Mouse (Mus musculus): ENCODE results near the gene Rps6ka1.
"Not testable (repeated sequence)": the region's sequence is repeated elsewhere in the genome, so short reads cannot be mapped to it uniquely, and the experiment has no call there.

DNA sequence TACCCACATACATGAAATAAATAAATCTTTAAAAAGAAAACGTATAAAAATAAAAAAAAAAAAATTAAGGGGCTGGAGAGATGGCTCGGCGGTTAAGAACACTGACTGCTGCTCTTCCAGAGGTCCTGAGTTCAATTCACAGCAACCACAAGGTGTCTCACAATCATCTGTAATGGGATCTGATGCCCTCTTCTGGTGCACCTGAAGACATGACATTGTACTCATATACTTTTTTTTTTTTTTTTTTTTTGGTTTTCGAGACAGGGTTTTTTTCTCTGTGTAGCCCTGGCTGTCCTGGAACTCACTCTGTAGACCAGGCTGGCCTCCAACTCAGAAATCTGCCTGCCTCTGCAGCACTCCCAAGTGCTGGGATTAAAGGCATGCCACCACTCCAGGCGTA lies 18.7 kb upstream of the Rps6ka1 start:
- not testable (repeated sequence) for TF ChIP-seq POLR2A (IDR thresholded peaks at IDR 0.05; ENCODE audit: extremely low read depth, insufficient read depth, low read length); CTCF (IDR thresholded peaks at IDR 0.05; ENCODE audit: low read depth, low read length)
